Mouse (Mus musculus): ENCODE data around the gene Cela3b. TPM values are rescaled to one million over a fixed set of nuclear protein-coding genes. Genes with fewer than 3 reads are reported as not detected.

Gene Cela3b
- total RNA-seq, 2 experiments from 2014 or later, result not detected

DNA sequence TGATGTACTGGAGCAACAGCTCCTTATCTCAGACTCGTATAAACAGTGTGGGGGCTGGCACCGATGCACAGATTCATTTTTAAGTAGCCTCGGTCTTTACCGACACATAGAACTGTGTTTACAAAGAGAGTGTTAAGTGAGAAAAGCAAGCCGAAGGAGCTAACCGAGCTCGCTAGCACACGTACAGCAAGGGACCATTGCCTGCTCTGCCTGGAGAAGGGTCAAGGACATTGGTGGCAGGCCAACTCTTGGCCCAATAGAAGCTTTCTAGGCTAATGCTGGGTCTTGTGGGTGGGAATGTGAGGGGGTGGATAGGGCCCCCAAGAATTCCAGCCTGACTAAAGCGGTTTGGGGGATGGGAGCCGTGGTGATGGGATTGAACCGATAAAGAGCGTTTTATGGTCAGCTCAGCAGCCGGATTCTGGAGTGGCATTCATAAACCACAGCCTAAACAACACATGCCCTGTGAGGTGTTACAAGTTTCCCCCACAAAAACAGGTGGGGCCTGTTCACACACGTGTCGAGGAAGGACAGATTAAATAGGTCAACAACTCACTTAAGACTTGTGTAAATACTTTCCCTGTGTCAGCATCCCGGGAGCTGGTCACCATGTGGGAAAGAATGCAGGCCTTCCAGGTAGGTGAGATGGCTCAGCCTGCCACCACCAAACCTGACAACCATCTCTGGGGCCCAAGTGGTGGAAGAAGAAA, 31.8 kb upstream of the Cela3b start:
- no peak for DNase-seq (ENCODE audit: low spot score in 2 of 2)

DNA sequence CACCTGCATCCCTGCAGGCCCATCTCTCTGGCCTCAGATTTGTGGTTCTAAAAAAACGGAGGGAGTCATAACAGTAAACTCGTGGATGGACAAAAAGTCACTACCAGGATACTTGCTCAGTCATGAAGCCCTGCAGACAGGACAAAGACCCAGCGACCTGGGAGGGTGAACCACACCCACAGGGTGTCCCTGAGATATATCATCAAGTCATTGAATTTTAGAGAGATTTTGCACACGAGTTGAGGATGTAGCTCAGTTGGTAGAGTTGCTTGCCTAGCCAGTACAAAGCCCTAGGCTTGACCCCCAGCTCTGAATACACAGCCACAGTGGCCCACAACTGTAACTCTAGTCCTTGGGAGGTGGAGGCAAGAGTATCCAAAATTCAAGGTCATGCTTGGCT, 30.9 kb upstream of the Cela3b start:
- no peak for DNase-seq (ENCODE audit: low spot score in 2 of 2)

- DNase-seq (ENCODE audit: low spot score in 2 of 2), result no peak
Measured at GRCm38 (mm10) chr4:137460676-137461075, 30.3 kb upstream of the Cela3b start.

- no peak for DNase-seq (ENCODE audit: low spot score in 2 of 2)
Measured at GRCm38 (mm10) chr4:137458861-137459260, 28.5 kb upstream of the Cela3b start.

- DNase-seq (ENCODE audit: low spot score in 2 of 2), result no peak
Measured at GRCm38 (mm10) chr4:137458310-137458709, 28.0 kb upstream of the Cela3b start.

- DNase-seq (ENCODE audit: low spot score in 2 of 2), result no peak
Measured at GRCm38 (mm10) chr4:137457292-137457691, 27.0 kb upstream of the Cela3b start.

- DNase-seq (ENCODE audit: low spot score in 2 of 2), result no peak
Measured at GRCm38 (mm10) chr4:137456581-137456980, 26.2 kb upstream of the Cela3b start.

DNA sequence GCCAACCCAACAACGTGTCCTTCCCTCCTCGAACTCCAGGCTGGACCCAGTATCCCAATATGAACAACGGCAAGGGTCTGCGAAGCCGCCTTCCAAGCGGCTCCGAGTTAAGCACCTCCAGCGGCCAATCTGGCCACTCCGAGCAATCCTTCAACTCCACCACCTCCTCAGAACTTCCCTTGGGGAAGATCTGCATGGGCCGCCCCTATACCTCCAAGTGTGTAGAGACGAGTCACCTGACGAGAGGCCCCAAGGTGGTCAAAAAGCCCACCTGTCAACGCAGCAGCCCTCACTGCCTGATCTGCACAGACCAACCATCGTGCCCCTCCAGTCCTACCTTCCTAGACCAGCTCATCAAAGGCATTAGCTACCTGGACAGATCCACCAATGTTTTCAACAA, 24.2 kb upstream of the Cela3b start:
- no peak for DNase-seq (ENCODE audit: low spot score in 2 of 2)

DNA sequence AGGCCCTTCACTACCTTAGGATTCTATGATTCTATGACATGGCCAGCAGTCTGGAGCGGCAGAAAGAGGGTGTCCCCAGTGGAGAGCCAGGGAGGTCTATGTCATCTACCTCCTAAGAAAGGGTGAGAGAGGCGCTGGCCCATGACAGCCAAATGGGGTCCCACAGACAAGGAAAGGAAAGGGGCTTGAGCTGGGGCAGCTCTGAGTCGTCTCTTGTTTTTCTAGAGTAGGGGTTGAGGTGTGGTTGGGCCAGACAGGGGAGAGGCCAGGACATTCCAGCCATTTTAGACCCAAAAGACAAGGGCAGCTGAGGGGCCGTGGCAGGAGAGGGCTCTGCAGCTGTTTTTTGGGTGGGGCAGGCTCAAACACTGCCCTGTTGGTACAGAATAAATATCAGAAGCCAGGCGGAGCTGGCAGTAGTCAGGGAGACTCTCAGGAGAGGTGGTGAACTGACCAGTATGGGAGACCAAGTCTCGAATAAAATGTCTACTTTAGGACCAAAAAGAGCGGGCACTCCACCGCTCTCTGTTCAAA, 23.0 kb upstream of the Cela3b start, which contains the start of gene 1700013G24Rik:
Gene 1700013G24Rik, plus strand, starts transcription at position 51 of the 534 bp plus-strand sequence.
- no peak for DNase-seq (ENCODE audit: low spot score in 2 of 2)

DNA sequence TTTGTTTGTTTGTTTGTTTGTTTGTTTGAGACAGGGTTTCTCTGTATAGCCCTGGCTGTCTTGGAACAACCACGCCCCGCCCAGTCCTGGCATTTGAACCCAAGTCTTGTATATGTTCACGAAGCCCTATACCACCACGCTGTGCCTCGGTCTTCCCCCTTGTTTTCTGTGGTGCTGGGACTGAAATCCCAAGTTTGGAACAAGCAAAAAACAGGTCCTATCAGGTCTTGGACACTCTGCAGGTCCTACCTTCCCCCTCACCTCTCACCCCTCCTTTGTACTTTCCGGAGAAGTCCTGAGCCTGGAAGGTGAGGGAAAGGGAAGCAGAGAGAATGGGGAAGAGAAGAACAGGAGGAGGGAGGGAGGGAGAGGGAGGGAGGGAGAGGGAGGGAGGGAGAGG, 21.9 kb upstream of the Cela3b start:
- DNase-seq (ENCODE audit: low spot score in 2 of 2), result no peak

GRCm38 (mm10) chr4:137449715-137450114, 19.4 kb upstream of the Cela3b start:
- no peak for DNase-seq (ENCODE audit: low spot score in 2 of 2)

DNA sequence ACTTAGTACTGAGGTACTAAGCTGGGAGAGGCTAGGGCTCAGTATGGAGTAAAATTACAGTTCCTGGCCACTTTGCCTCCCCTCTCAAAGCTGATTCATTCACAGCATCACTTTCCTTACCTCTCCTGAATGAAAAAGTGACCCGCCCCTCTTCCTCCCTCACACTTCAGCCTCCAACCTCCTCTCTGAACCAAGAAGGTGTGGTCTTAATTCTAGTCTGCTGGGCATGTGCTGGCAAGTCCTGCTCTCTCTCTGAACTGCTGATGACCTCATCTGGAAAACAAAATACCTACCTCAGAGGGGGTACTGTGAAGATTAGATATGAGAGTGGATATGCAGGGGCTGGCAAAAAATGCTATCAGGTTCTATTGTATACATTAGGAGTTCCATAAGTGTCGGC, 18.8 kb upstream of the Cela3b start:
- no peak for DNase-seq (ENCODE audit: low spot score in 2 of 2)

- no peak for DNase-seq (ENCODE audit: low spot score in 2 of 2)
Measured at GRCm38 (mm10) chr4:137448641-137449040, 18.3 kb upstream of the Cela3b start.

DNA sequence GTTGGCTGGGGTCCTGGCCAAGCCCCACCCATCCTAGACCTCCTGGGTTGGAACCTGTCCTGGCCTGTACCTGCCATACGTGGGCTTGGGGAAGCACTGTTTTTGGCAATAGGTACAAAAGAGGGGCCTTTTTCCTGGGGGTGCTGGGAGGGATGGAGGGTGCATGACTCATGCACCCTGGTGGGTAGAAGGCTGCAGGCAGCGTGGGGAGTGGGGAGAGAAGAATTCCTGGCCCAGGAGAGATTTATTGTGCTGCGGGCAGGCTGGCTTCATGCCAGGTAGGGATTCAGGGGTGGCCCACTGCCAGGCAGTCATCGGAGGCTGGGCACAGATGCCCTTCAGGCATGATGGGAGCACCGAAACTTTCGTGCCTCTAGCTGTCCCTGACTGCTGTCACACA, 17.9 kb upstream of the Cela3b start:
- peak; percentile 15 to 28 for DNase-seq (ENCODE audit: low spot score in 2 of 2)

- DNase-seq (ENCODE audit: low spot score in 2 of 2), result peak in 1 of 2 experiments; percentile 12
Measured at GRCm38 (mm10) chr4:137447363-137448196, 17.2 kb upstream of the Cela3b start.

GRCm38 (mm10) chr4:137445881-137446280, 15.5 kb upstream of the Cela3b start:
- no peak for DNase-seq (ENCODE audit: low spot score in 2 of 2)

DNA sequence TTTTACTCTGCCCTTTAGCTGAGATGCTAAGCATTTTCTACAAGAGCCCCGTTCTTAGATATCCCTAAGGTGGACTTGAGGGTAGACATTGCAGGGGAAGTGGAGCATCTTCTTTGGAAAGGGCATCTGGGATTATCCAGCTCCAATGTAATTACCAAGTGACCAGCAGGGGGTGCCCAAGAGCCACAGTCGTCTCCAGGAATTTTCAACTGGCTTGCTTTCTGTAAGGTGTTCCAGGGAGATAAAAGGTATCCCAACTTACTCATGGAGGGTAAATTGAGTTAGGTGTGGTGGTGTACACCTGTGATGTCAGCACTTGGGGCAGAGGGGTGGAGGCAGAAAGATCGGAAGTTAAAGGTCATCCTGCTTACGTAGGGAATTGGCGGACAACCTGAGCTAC, 13.3 kb upstream of the Cela3b start:
- DNase-seq (ENCODE audit: low spot score in 2 of 2), result peak; percentile 71 to 85

GRCm38 (mm10) chr4:137441332-137441731, 11.0 kb upstream of the Cela3b start:
- no peak for DNase-seq (ENCODE audit: low spot score in 2 of 2)

- no peak for DNase-seq (ENCODE audit: low spot score in 2 of 2)
Measured at GRCm38 (mm10) chr4:137438842-137439241, 8.5 kb upstream of the Cela3b start.

GRCm38 (mm10) chr4:137436979-137437669, 6.8 kb upstream of the Cela3b start:
- DNase-seq (ENCODE audit: low spot score in 2 of 2), result no peak

All from left cerebral cortex, adult 18-20 months (tissue).